Mouse (Mus musculus): ENCODE data around the gene Kdm5b. TPM values are rescaled to one million over a fixed set of nuclear protein-coding genes. Genes with fewer than 3 reads are reported as not detected.
"Not testable (repeated sequence)": the region's sequence is repeated elsewhere in the genome, so short reads cannot be mapped to it uniquely, and the experiment has no call there.

Kdm5b gene
- total RNA-seq (2021): 10 to 100 TPM; 27.8 to 28.6 TPM

- peak; percentile 90 for DNase-seq
Measured at GRCm38 (mm10) chr1:134559976-134560375, at the start of gene Kdm5b. Gene Kdm5b, plus strand, starts transcription at chr1:134560171.

- DNase-seq: no peak
Measured at GRCm38 (mm10) chr1:134512183-134512582, 47.8 kb upstream of the Kdm5b start.

- DNase-seq: no peak
Measured at GRCm38 (mm10) chr1:134512584-134512983, 47.4 kb upstream of the Kdm5b start.

- DNase-seq: peak; percentile 43
Measured at GRCm38 (mm10) chr1:134513312-134513860, 46.6 kb upstream of the Kdm5b start.

- DNase-seq: peak; percentile 15
Measured at GRCm38 (mm10) chr1:134513876-134514590, 45.9 kb upstream of the Kdm5b start.

- DNase-seq: no peak
Measured at GRCm38 (mm10) chr1:134515891-134516290, 44.1 kb upstream of the Kdm5b start.

GRCm38 (mm10) chr1:134516491-134517198, 43.3 kb upstream of the Kdm5b start:
- peak; percentile 32 for DNase-seq

GRCm38 (mm10) chr1:134517841-134518240, 42.1 kb upstream of the Kdm5b start:
- not testable (repeated sequence) for DNase-seq

GRCm38 (mm10) chr1:134518677-134519076, 41.3 kb upstream of the Kdm5b start:
- peak; percentile 90 for DNase-seq

- DNase-seq: not testable (repeated sequence)
Measured at GRCm38 (mm10) chr1:134519201-134519600, 40.8 kb upstream of the Kdm5b start.

GRCm38 (mm10) chr1:134520001-134520721, 39.8 kb upstream of the Kdm5b start:
- DNase-seq: no peak

- DNase-seq: no peak
Measured at GRCm38 (mm10) chr1:134521163-134521562, 38.8 kb upstream of the Kdm5b start.

GRCm38 (mm10) chr1:134522325-134522724, 37.6 kb upstream of the Kdm5b start:
- DNase-seq: no peak

- DNase-seq: peak; percentile 17
Measured at GRCm38 (mm10) chr1:134524424-134524823, 35.5 kb upstream of the Kdm5b start.

GRCm38 (mm10) chr1:134525015-134525414, 35.0 kb upstream of the Kdm5b start:
- no peak for DNase-seq

- no peak for DNase-seq
Measured at GRCm38 (mm10) chr1:134526752-134527151, 33.2 kb upstream of the Kdm5b start.

GRCm38 (mm10) chr1:134530618-134531017, 29.4 kb upstream of the Kdm5b start:
- DNase-seq: no peak

GRCm38 (mm10) chr1:134533710-134534109, 26.3 kb upstream of the Kdm5b start:
- not testable (repeated sequence) for DNase-seq

- DNase-seq: no peak
Measured at GRCm38 (mm10) chr1:134535054-134535453, 24.9 kb upstream of the Kdm5b start.

- no peak for DNase-seq
Measured at GRCm38 (mm10) chr1:134535513-134535912, 24.5 kb upstream of the Kdm5b start.

- no peak for DNase-seq
Measured at GRCm38 (mm10) chr1:134540610-134541009, 19.4 kb upstream of the Kdm5b start.

GRCm38 (mm10) chr1:134548231-134548630, 11.7 kb upstream of the Kdm5b start:
- peak; percentile 7 for DNase-seq

GRCm38 (mm10) chr1:134549632-134550132, 10.3 kb upstream of the Kdm5b start, which contains the start of gene Mgat4e:
Gene Mgat4e, minus strand, starts transcription at chr1:134549682.
- DNase-seq: no peak

Data from heart, postnatal 4 days (tissue).